Comparison of ENCODE assay signal across 23 mouse cellular contexts in genomic region chr12:80602432-80602831, GRCm38 (mm10). TPM values are rescaled to one million over a fixed set of nuclear protein-coding genes. Genes with fewer than 3 reads are reported as not detected.
DNase-seq lines count a peak whose midpoint lies in the region; ATAC-seq and TF ChIP-seq lines count a peak whose summit lies in the region.
"Had no signal": no experiment of that assay in that cellular context is flagged by ENCODE, and none has a peak within 500 bp of the region (broad histone marks: within the 10 kb centered on the region; RNA-seq: fewer than 3 reads in every experiment).

No protein-coding gene starts in this region.

- H3K4me1 ChIP-seq in MEL (ENCODE audit: control insufficient read depth in 1 of 2, insufficient read depth in 2 of 2, low read length in 2 of 2), result peaks cover 8 to 25% of the 10 kb centered on the region in 2 experiments
- H3K4me1 ChIP-seq in kidney, embryonic 15.5 days, result peaks cover 46% of the 10 kb centered on the region

- no peaks in the 10 kb centered on the region for H3K27me3 ChIP-seq in MEL (ENCODE audit: control insufficient read depth in 1 of 2, insufficient read depth in 2 of 2, low read length in 2 of 2)
- no peaks in the 10 kb centered on the region for H3K27me3 ChIP-seq in kidney, embryonic 15.5 days
- H3K27me3 ChIP-seq: embryonic facial prominence, embryonic 13.5 days; embryonic facial prominence, embryonic 15.5 days; forebrain, embryonic 12.5 days; Patski had no signal

- ATAC-seq in erythroblast, adult 5-6 weeks (replicated peaks; ENCODE audit: low FRiP score, poor library complexity, severe bottlenecking), result peak; percentile 67
- ATAC-seq in megakaryocyte progenitor cell, adult 5-6 weeks (replicated peaks; ENCODE audit: poor library complexity), result peak; percentile 56; the same call in 1 of the 2 replicates
- no peak for ATAC-seq in kidney, embryonic 15.5 days (replicated peaks; ENCODE audit: low FRiP score)
- ATAC-seq: activated CD4-positive, CD25-positive, alpha-beta regulatory T cell, adult 4 months; forebrain, embryonic 14.5 days; forebrain, embryonic 16.5 days; Patski had no signal

- TF ChIP-seq RAD21 in MEL (IDR thresholded peaks at IDR 0.05; ENCODE audit: low read depth, low read length), result no peak

- no peaks in the 10 kb centered on the region for H3K9me3 ChIP-seq in MEL (replicated peaks; ENCODE audit: insufficient read depth, low read length)
- H3K9me3 ChIP-seq in kidney, embryonic 15.5 days (replicated peaks), result no peaks in the 10 kb centered on the region
- H3K9me3 ChIP-seq: embryonic facial prominence, embryonic 13.5 days; embryonic facial prominence, embryonic 15.5 days; forebrain, embryonic 10.5 days; forebrain, embryonic 12.5 days had no signal

- H3K27ac ChIP-seq in MEL (ENCODE audit: control insufficient read depth, low read depth, low read length), result no peak overlapping the region
- no peak overlapping the region for H3K27ac ChIP-seq in kidney, embryonic 15.5 days
- H3K27ac ChIP-seq: embryonic facial prominence, embryonic 13.5 days; embryonic facial prominence, embryonic 15.5 days; forebrain, embryonic 12.5 days had no signal

- no peak for TF ChIP-seq CTCF in MEL (IDR thresholded peaks at IDR 0.05 in 2 of 3, conservative IDR thresholded peaks at IDR 0.05 in 1 of 3; ENCODE audit: control insufficient read depth in 1 of 3, insufficient read depth in 1 of 3, low read depth in 2 of 3, low read length in 3 of 3, poor library complexity in 1 of 3, severe bottlenecking in 1 of 3)

- no peak overlapping the region for H3K4me3 ChIP-seq in MEL (ENCODE audit: control insufficient read depth in 1 of 2, insufficient read depth in 1 of 2, low read depth in 2 of 2, low read length in 2 of 2)
- H3K4me3 ChIP-seq in kidney, embryonic 15.5 days (replicated peaks), result no peak overlapping the region
- H3K4me3 ChIP-seq: embryonic facial prominence, embryonic 13.5 days; embryonic facial prominence, embryonic 15.5 days; forebrain, embryonic 10.5 days; forebrain, embryonic 12.5 days had no signal

- TF ChIP-seq POLR2A in MEL (IDR thresholded peaks at IDR 0.05; ENCODE audit: control insufficient read depth in 1 of 2, insufficient read depth in 1 of 2, low read depth in 1 of 2, low read length in 2 of 2, poor library complexity in 1 of 2), result no peak

- peak; percentile 46 for DNase-seq in MEL (ENCODE audit: low read depth, low spot score)
- DNase-seq in heart, postnatal 14 days, result no peak
- DNase-seq in thymus, postnatal 14 days, result no peak
- DNase-seq: adrenal gland, adult 8-10 months; adrenal gland, postnatal 14 days; adrenal gland, postnatal 36 days; cerebellum, adult 11 months; cerebellum, adult 8-10 months; cerebellum, adult 9-11 months; cerebellum, postnatal 14 days; cerebellum, postnatal 36 days; embryo, embryonic 11 days had no signal

- no peaks in the 10 kb centered on the region for H3K79me2 ChIP-seq in MEL (ENCODE audit: control insufficient read depth, insufficient read depth, low read length, poor library complexity)

- H3K4me2 ChIP-seq in kidney, embryonic 15.5 days, result no peak overlapping the region
- H3K4me2 ChIP-seq: embryonic facial prominence, embryonic 13.5 days; embryonic facial prominence, embryonic 15.5 days; forebrain, embryonic 12.5 days had no signal

- no peak for TF ChIP-seq EP300 in MEL (IDR thresholded peaks at IDR 0.05; ENCODE audit: low read depth in 1 of 2, low read length in 2 of 2)

- no peak overlapping the region for H3K9ac ChIP-seq in MEL (ENCODE audit: control insufficient read depth, low read depth, low read length, poor library complexity, severe bottlenecking)
- no peak overlapping the region for H3K9ac ChIP-seq in kidney, embryonic 15.5 days
- H3K9ac ChIP-seq: embryonic facial prominence, embryonic 13.5 days; embryonic facial prominence, embryonic 15.5 days; forebrain, embryonic 12.5 days had no signal

- 95% methylated on average over 5 of the region's 5 CpGs for WGBS in kidney, embryonic 15.5 days

- H3K36me3 ChIP-seq in MEL (ENCODE audit: control insufficient read depth in 1 of 2, insufficient read depth in 2 of 2, low read length in 2 of 2), result peaks cover 0 to 12% of the 10 kb centered on the region in 2 experiments; a peak in 2 of 4 replicates
- H3K36me3 ChIP-seq in kidney, embryonic 15.5 days, result no peaks in the 10 kb centered on the region
- H3K36me3 ChIP-seq: embryonic facial prominence, embryonic 13.5 days; embryonic facial prominence, embryonic 15.5 days had no signal

- intact Hi-C loops in heart, postnatal 14 days (cut with DNase I), result no loop called here

TF ChIP-seq in MEL, 35 proteins besides CTCF, POLR2A, EP300 and RAD21:
- TF ChIP-seq GATA1 (IDR thresholded peaks at IDR 0.05; ENCODE audit: low read depth, low read length) (0 out of 2 replicates have a peak, but pooled peaks have one; percentile 9), CHD2 (IDR thresholded peaks at IDR 0.05; ENCODE audit: low read length) (no peak)

RNA-seq across cellular contexts. Expression of gene Slc39a9, which starts 41.3 kb away (rescaled TPM):
- total RNA-seq in MEL (2012; rRNA removed), result 12.3 and 13.1 TPM in 2 replicates
- polyA plus RNA-seq in MEL (2012; ENCODE audit: insufficient read depth in 1 of 2, insufficient read length in 2 of 2, low read depth in 1 of 2, low replicate concordance in 2 of 2, missing spikeins in 1 of 2), result 10 to 100 TPM in 1 of 2 experiments, not detected in 1; 34.4 TPM
- 3.8 and 8.8 TPM in 2 replicates for total RNA-seq in erythroblast, adult 5-6 weeks (2015; ENCODE audit: low replicate concordance)
- 2.9 and 6.1 TPM in 2 replicates for total RNA-seq in erythroblast, adult 5-6 weeks (2017; ENCODE audit: low replicate concordance)
- total RNA-seq in megakaryocyte progenitor cell, adult 5-6 weeks (2015), result 26.4 and 26.5 TPM in 2 replicates
- 11.5 and 14.6 TPM in 2 replicates for total RNA-seq in megakaryocyte progenitor cell, adult 5-6 weeks (2017)
- polyA plus RNA-seq in kidney, embryonic 15.5 days (2015; fragmentation: Nextera tagmentation; extraction: Ambion mirVana), result 28.7 and 29.0 TPM in 2 replicates
- total RNA-seq in heart, postnatal 14 days (2021), result 10 to 100 TPM; 20.1 to 22.6 TPM

RNA-seq across cellular contexts. Expression of gene Erh, which starts 41.7 kb away (rescaled TPM):
- 343 and 401 TPM in 2 replicates for total RNA-seq in MEL (2012; rRNA removed)
- 100 to 1,000 TPM in 1 of 2 experiments, not detected in 1; 299 TPM for polyA plus RNA-seq in MEL (2012; ENCODE audit: insufficient read depth in 1 of 2, insufficient read length in 2 of 2, low read depth in 1 of 2, low replicate concordance in 2 of 2, missing spikeins in 1 of 2)
- total RNA-seq in erythroblast, adult 5-6 weeks (2015; ENCODE audit: low replicate concordance), result 13.2 and 23.4 TPM in 2 replicates
- 5.6 and 17.7 TPM in 2 replicates for total RNA-seq in erythroblast, adult 5-6 weeks (2017; ENCODE audit: low replicate concordance)
- total RNA-seq in megakaryocyte progenitor cell, adult 5-6 weeks (2015), result 117 TPM in 2 replicates
- 96.3 and 127 TPM in 2 replicates for total RNA-seq in megakaryocyte progenitor cell, adult 5-6 weeks (2017)
- polyA plus RNA-seq in kidney, embryonic 15.5 days (2015; fragmentation: Nextera tagmentation; extraction: Ambion mirVana), result 312 and 331 TPM in 2 replicates
- total RNA-seq in heart, postnatal 14 days (2021), result 10 to 100 TPM; 24.8 to 28.6 TPM
